Mouse (Mus musculus) E14TG2a.4 (cell line): ENCODE results near the gene Psmd8.
"Not testable (repeated sequence)": the region's sequence is repeated elsewhere in the genome, so short reads cannot be mapped to it uniquely, and the experiment has no call there.

Experiments used
- CTCF ChIP-seq: conservative IDR thresholded peaks from 2 replicates; pipeline ENCODE4 v1.5.1; 2014; ENCODE audit warnings: low read length
- NANOG ChIP-seq: IDR thresholded peaks from 2 replicates; pipeline ENCODE4 v1.6.1; 2014; ENCODE audit warnings: borderline replicate concordance, low read length, mixed read lengths
- POU5F1 ChIP-seq: IDR thresholded peaks from 2 replicates; pipeline ENCODE4 v1.6.1; 2014; ENCODE audit warnings: low read length, borderline replicate concordance

- not testable (repeated sequence) for TF ChIP-seq CTCF, POU5F1, NANOG
Observed at GRCm38 (mm10) chr7:29211013-29211412, 30.5 kb upstream of the Psmd8 start.
